Mouse (Mus musculus): ENCODE measurements around the gene Ctnna3.

GRCm38 (mm10) chr10:63908878-63909277, 479.0 kb downstream of the Ctnna3 start:
- no peak for TF ChIP-seq POLR2A (IDR thresholded peaks at IDR 0.05; ENCODE audit: extremely low read depth, insufficient read depth, low read length)
- TF ChIP-seq CTCF (IDR thresholded peaks at IDR 0.05; ENCODE audit: low read depth, low read length) = no peak
